Mouse (Mus musculus) liver, adult 2 months (tissue): ENCODE data around the gene Tgfbr1.

Source experiments
- CTCF ChIP-seq: fragments of 200-500 bp; IDR thresholded peaks from 2 replicates; pipeline ENCODE4 v1.5.1; 2011; ENCODE audit warnings: low read depth, low read length, control low read depth
- POLR2A ChIP-seq: fragments of 200-500 bp; IDR thresholded peaks from 2 replicates; pipeline ENCODE4 v1.6.1; 2011; ENCODE audit warnings: low read length, control low read depth; ENCODE audit not compliant: insufficient read depth; ENCODE audit errors: extremely low read depth

DNA sequence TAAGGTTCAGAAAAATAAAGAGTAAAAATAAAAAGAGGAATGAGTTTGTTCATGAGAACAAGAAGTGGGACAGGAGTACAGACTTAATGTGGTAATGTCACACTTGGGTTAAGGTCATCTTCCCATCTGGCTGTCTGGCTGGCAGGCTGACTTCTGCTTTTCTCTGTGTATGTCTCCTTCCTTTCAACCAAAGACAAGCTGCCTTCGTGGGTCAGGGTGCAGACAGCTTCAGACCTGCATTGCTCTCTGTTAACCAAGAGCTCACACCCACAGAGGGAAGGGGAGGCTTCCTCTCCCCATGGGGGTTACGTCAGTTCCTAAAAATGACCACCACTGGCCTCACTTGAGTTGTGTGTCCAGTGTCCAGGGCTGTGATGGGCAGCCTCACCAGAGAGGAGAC is 37.6 kb upstream of the Tgfbr1 start:
- TF ChIP-seq CTCF: no peak
- TF ChIP-seq POLR2A: no peak
